ENCODE assay signal across 8 mouse cellular contexts in genomic region chr7:46833266-46833665, GRCm38 (mm10). TPM values are rescaled to one million over a fixed set of nuclear protein-coding genes. Genes with fewer than 3 reads are reported as not detected.
DNase-seq lines count a peak whose midpoint lies in the region; ATAC-seq and TF ChIP-seq lines count a peak whose summit lies in the region.

No protein-coding gene starts in this region.

- H3K4me3 ChIP-seq in bone marrow, adult 2 months (replicated peaks; ENCODE audit: control insufficient read depth, low read depth, low read length): no peak overlapping the region
- no peak overlapping the region for H3K4me3 ChIP-seq in liver, embryonic 16.5 days (ENCODE audit: low read depth, low read length)

- H3K4me2 ChIP-seq in liver, embryonic 16.5 days (ENCODE audit: low read depth, low read length): no peak overlapping the region

- no peak for TF ChIP-seq CTCF in bone marrow, adult 2 months (IDR thresholded peaks at IDR 0.05; ENCODE audit: control insufficient read depth, insufficient read depth, low read length)

- no peaks in the 10 kb centered on the region for H3K36me3 ChIP-seq in liver, embryonic 16.5 days (ENCODE audit: control insufficient read depth, insufficient read depth)

- no peaks in the 10 kb centered on the region for H3K27me3 ChIP-seq in liver, embryonic 16.5 days (ENCODE audit: control insufficient read depth, insufficient read depth, low read depth, low read length)

- no peaks in the 10 kb centered on the region for H3K9me3 ChIP-seq in liver, embryonic 16.5 days (replicated peaks; ENCODE audit: control insufficient read depth, low read length)

- intact Hi-C loops in left cerebral cortex, postnatal 14 days (cut with DNase I): no loop called here

- peaks cover 8% of the 10 kb centered on the region for H3K4me1 ChIP-seq in bone marrow, adult 2 months (ENCODE audit: control insufficient read depth, insufficient read depth, low read length)
- peaks cover 35% of the 10 kb centered on the region for H3K4me1 ChIP-seq in liver, embryonic 16.5 days (ENCODE audit: control insufficient read depth, low read depth, low read length)

- no peak overlapping the region for H3K9ac ChIP-seq in liver, embryonic 16.5 days (ENCODE audit: low read depth, low read length)

- WGBS in bone marrow, adult 2 months: 22% methylated on average over 6 of the region's 6 CpGs
- WGBS in liver, embryonic 16.5 days (ENCODE audit: insufficient replicate concordance): 8% methylated on average over 6 of the region's 6 CpGs

- DNase-seq in CD4-positive, CD25-positive, alpha-beta regulatory T cell, adult 2 months (ENCODE audit: low read depth, low spot score): peak; percentile 84
- DNase-seq in thymus, adult 18-20 months: peak; percentile 64 to 81
- no peak for DNase-seq in MN1 (ENCODE audit: low spot score)
- DNase-seq in left cerebral cortex, postnatal 14 days (ENCODE audit: low spot score in 2 of 2): no peak

- no peak for TF ChIP-seq POLR2A in bone marrow, adult 2 months (IDR thresholded peaks at IDR 0.05; ENCODE audit: borderline replicate concordance, control insufficient read depth, low read depth, low read length)

- peak; percentile 70 to 80 for ATAC-seq in hematopoietic stem cell, adult 5-6 weeks (replicated peaks in 1 of 2; ENCODE audit: insufficient read depth in 1 of 2, low FRiP score in 2 of 2, low TSS enrichment in 1 of 2, low read depth in 1 of 2, poor library complexity in 2 of 2, severe bottlenecking in 2 of 2)
- ATAC-seq in liver, embryonic 16.5 days (ENCODE audit: low read depth): peak; percentile 72
- no peak for ATAC-seq in cerebellum, adult (ENCODE audit: insufficient number of reproducible peaks, low FRiP score, low TSS enrichment)

- H3K27ac ChIP-seq in bone marrow, adult 2 months (ENCODE audit: control insufficient read depth, insufficient read depth, low read depth, low read length, poor library complexity): 0 out of 2 replicates have a peak overlapping the region, but pooled peaks have one; percentile 30
- H3K27ac ChIP-seq in liver, embryonic 16.5 days (ENCODE audit: low read length): peak overlapping the region; percentile 72

RNA-seq across cellular contexts. Expression of gene Ldha, which starts 8.0 kb away (rescaled TPM):
- polyA plus RNA-seq in bone marrow, adult 2 months (2011; ENCODE audit: insufficient read depth, insufficient read length, low replicate concordance, missing spikeins): 177 and 332 TPM in 2 replicates
- 290 and 314 TPM in 2 replicates for total RNA-seq in hematopoietic stem cell, adult 5-6 weeks (2017)
- polyA plus RNA-seq in liver, embryonic 16.5 days (2015; fragmentation: Nextera tagmentation; extraction: Ambion mirVana): 2,014 and 2,183 TPM in 2 replicates
- total RNA-seq in left cerebral cortex, postnatal 14 days (2021): 100 to 1,000 TPM; 497 to 507 TPM

RNA-seq across cellular contexts. Expression of gene Ldhc, which starts 27.7 kb away (rescaled TPM):
- polyA plus RNA-seq in bone marrow, adult 2 months (2011; ENCODE audit: insufficient read depth, insufficient read length, low replicate concordance, missing spikeins): 1.3 and 2.6 TPM in 2 replicates
- total RNA-seq in hematopoietic stem cell, adult 5-6 weeks (2017): 4.6 TPM in 1 of 2 replicates, not detected in the other
- 0.17 and 0.26 TPM in 2 replicates for polyA plus RNA-seq in liver, embryonic 16.5 days (2015; fragmentation: Nextera tagmentation; extraction: Ambion mirVana)
- total RNA-seq in left cerebral cortex, postnatal 14 days (2021): not detected

RNA-seq across cellular contexts. Expression of gene Gtf2h1, which starts 37.4 kb away (rescaled TPM):
- polyA plus RNA-seq in bone marrow, adult 2 months (2011; ENCODE audit: insufficient read depth, insufficient read length, low replicate concordance, missing spikeins): 16.0 and 20.0 TPM in 2 replicates
- total RNA-seq in hematopoietic stem cell, adult 5-6 weeks (2017): 77.6 and 92.8 TPM in 2 replicates
- 22.7 and 26.1 TPM in 2 replicates for polyA plus RNA-seq in liver, embryonic 16.5 days (2015; fragmentation: Nextera tagmentation; extraction: Ambion mirVana)
- total RNA-seq in left cerebral cortex, postnatal 14 days (2021): 10 to 100 TPM; 37.0 to 39.3 TPM

RNA-seq across cellular contexts. Expression of gene Hps5, which starts 37.4 kb away (rescaled TPM):
- 6.0 and 19.3 TPM in 2 replicates for polyA plus RNA-seq in bone marrow, adult 2 months (2011; ENCODE audit: insufficient read depth, insufficient read length, low replicate concordance, missing spikeins)
- 31.6 and 42.5 TPM in 2 replicates for total RNA-seq in hematopoietic stem cell, adult 5-6 weeks (2017)
- 7.2 and 7.4 TPM in 2 replicates for polyA plus RNA-seq in liver, embryonic 16.5 days (2015; fragmentation: Nextera tagmentation; extraction: Ambion mirVana)
- 10 to 100 TPM; 11.4 to 13.7 TPM for total RNA-seq in left cerebral cortex, postnatal 14 days (2021)

Comparison
In these comparisons a context has a peak if more than half of its experiments do, and no peak if none do; other contexts are left out.
1. DNase-seq: peak in CD4-positive, CD25-positive, alpha-beta regulatory T cell, adult 2 months (single experiment) and thymus, adult 18-20 months (2 of 2); none in MN1 (single experiment) and left cerebral cortex, postnatal 14 days (0 of 2).